Mouse (Mus musculus) lung, adult 2 months (tissue): ENCODE measurements around the gene Rasip1. TPM values are rescaled to one million over a fixed set of nuclear protein-coding genes. Genes with fewer than 3 reads are reported as not detected.

ENCODE experiments used
- DNase-seq: peaks from one replicate; pipeline ENCODE4 v3.0.0; 2022
- H3K4me1 ChIP-seq: fragments of 200-500 bp; 2 replicates; pipeline ENCODE4 v1.6.1; 2011; ENCODE audit warnings: low read length; ENCODE audit not compliant: control insufficient read depth, insufficient read depth
- H3K4me3 ChIP-seq: fragments of 200-500 bp; replicated peaks from 2 replicates; pipeline ENCODE3; 2011; ENCODE audit warnings: low read depth, mild to moderate bottlenecking, control low read depth, low read length; ENCODE audit errors: extremely low read depth
- CTCF ChIP-seq: fragments of 200-500 bp; IDR thresholded peaks from 2 replicates; pipeline ENCODE4 v1.5.1; 2011; ENCODE audit warnings: mild to moderate bottlenecking, low read length, control low read depth; ENCODE audit not compliant: insufficient read depth
- POLR2A ChIP-seq: fragments of 200-500 bp; IDR thresholded peaks from 2 replicates; pipeline ENCODE4 v1.6.1; 2011; ENCODE audit warnings: low read depth, mild to moderate bottlenecking, control low read depth, low read length, borderline replicate concordance; ENCODE audit errors: extremely low read depth
- WGBS: fragments of 180-500 bp; shearing (Covaris S2); methylation state at CpG from one replicate; pipeline ENCODE4 v1.1.7; 2018; 5-methylcytosine and 5-hydroxymethylcytosine counted together
- polyA plus RNA-seq: library from polyadenylated mRNA; depleted of rRNA; stranded (reverse); fragments of >200 nt; gene quantifications from 2 replicates; pipeline ENCODE4 v1.2.3, GENCODE M21; 2012; rRNA removed

Rasip1 gene
- polyA plus RNA-seq, 1 experiment = 139 TPM

- H3K4me3 ChIP-seq = peak overlapping the region; percentile 24
- H3K4me1 ChIP-seq = peaks cover 28% of the 10 kb centered on the region
- peak; percentile 81 for DNase-seq
- 24% methylated on average over 14 of the region's 14 CpGs for WGBS
- TF ChIP-seq POLR2A = peak; percentile 59; the same call in 1 of the 2 replicates
- peak; percentile 99 for TF ChIP-seq CTCF
Measured at GRCm38 (mm10) chr7:45682144-45683126, 55.1 kb downstream of the Rasip1 start.

GRCm38 (mm10) chr7:45683396-45684050, 56.2 kb downstream of the Rasip1 start, which contains the start of gene Ntn5:
Gene Ntn5, plus strand, starts transcription at chr7:45684022.
- Histone ChIP-seq H3K4me1 (peaks cover 28% of the 10 kb centered on the region), H3K4me3 (no peak within 1 kb of the TSS)
- TF ChIP-seq POLR2A (no peak), CTCF (no peak)
- 77% methylated on average over 7 of the region's 7 CpGs for WGBS
- no peak for DNase-seq

GRCm38 (mm10) chr7:45685811-45686210, 58.5 kb downstream of the Rasip1 start:
- Histone ChIP-seq H3K4me1 (peaks cover 17% of the 10 kb centered on the region), H3K4me3 (no peak overlapping the region)
- TF ChIP-seq POLR2A (no peak), CTCF (no peak)
- DNase-seq = no peak
- 58% methylated on average over 10 of the region's 10 CpGs for WGBS

- 43% methylated on average over 3 of the region's 3 CpGs for WGBS
- no peak for TF ChIP-seq CTCF
- TF ChIP-seq POLR2A = no peak
- peaks cover 12% of the 10 kb centered on the region for H3K4me1 ChIP-seq
- no peak overlapping the region for H3K4me3 ChIP-seq
- no peak for DNase-seq
Measured at GRCm38 (mm10) chr7:45686841-45687240, 59.6 kb downstream of the Rasip1 start.

Other genes with a start within 250 kb of the Rasip1 start
- gene Snrnp70, start 231.7 kb upstream of the Rasip1 start, polyA plus RNA-seq = 240 and 319 TPM in 2 replicates
- gene Kcna7, start 221.8 kb upstream of the Rasip1 start, polyA plus RNA-seq = 0.23 and 2.3 TPM in 2 replicates
- 4.6 and 4.8 TPM in 2 replicates for gene Ntf5, start 213.8 kb upstream of the Rasip1 start, polyA plus RNA-seq
- gene Lhb, start 206.7 kb upstream of the Rasip1 start, polyA plus RNA-seq = 26.5 and 33.4 TPM in 2 replicates
- 33.0 and 39.4 TPM in 2 replicates for gene Gys1, start 192.6 kb upstream of the Rasip1 start, polyA plus RNA-seq
- 61.1 and 61.7 TPM in 2 replicates for gene Ruvbl2, start 189.4 kb upstream of the Rasip1 start, polyA plus RNA-seq
- gene Ftl1, start 167.6 kb upstream of the Rasip1 start, polyA plus RNA-seq = 2,878 and 3,367 TPM in 2 replicates
- gene Bax, start 160.6 kb upstream of the Rasip1 start, polyA plus RNA-seq = 117 and 128 TPM in 2 replicates
- 0.11 and 0.17 TPM in 2 replicates for gene Tulp2, start 145.6 kb upstream of the Rasip1 start, polyA plus RNA-seq
- not detected in 2 replicates for gene Gm45808, start 140.7 kb upstream of the Rasip1 start, polyA plus RNA-seq
- 4.4 and 5.4 TPM in 2 replicates for gene Dhdh, start 138.7 kb upstream of the Rasip1 start, polyA plus RNA-seq
- 420 and 430 TPM in 2 replicates for gene Nucb1, start 117.1 kb upstream of the Rasip1 start, polyA plus RNA-seq
- 58.6 and 73.7 TPM in 2 replicates for gene Ppp1r15a, start 101.2 kb upstream of the Rasip1 start, polyA plus RNA-seq
- 11.8 and 13.1 TPM in 2 replicates for gene Plekha4, start 101.2 kb upstream of the Rasip1 start, polyA plus RNA-seq
- 2.1 and 3.0 TPM in 2 replicates for gene Hsd17b14, start 72.6 kb upstream of the Rasip1 start, polyA plus RNA-seq
- 44.2 TPM in 2 replicates for gene Bcat2, start 57.3 kb upstream of the Rasip1 start, polyA plus RNA-seq
- not detected in 2 replicates for gene Fgf21, start 12.0 kb upstream of the Rasip1 start, polyA plus RNA-seq
- 0.78 TPM in 1 of 2 replicates, not detected in the other for gene Fut1, start 10.2 kb upstream of the Rasip1 start, polyA plus RNA-seq
- 1.7 and 2.0 TPM in 2 replicates for gene Izumo1, start 5.7 kb upstream of the Rasip1 start, polyA plus RNA-seq
- gene Mamstr, start 12.5 kb downstream of the Rasip1 start, polyA plus RNA-seq = 8.6 and 13.2 TPM in 2 replicates
- 1.0 and 4.1 TPM in 2 replicates for gene Fut2, start 38.9 kb downstream of the Rasip1 start, polyA plus RNA-seq
- gene Ntn5, start 56.5 kb downstream of the Rasip1 start, polyA plus RNA-seq = 5.5 and 7.7 TPM in 2 replicates
- gene Sec1, start 66.9 kb downstream of the Rasip1 start, polyA plus RNA-seq = 3.7 and 4.5 TPM in 2 replicates
- gene Car11, start 72.4 kb downstream of the Rasip1 start, polyA plus RNA-seq = 5.1 and 6.2 TPM in 2 replicates
- gene Dbp, start 77.6 kb downstream of the Rasip1 start, polyA plus RNA-seq = 43.1 and 133 TPM in 2 replicates
- 1,119 and 1,194 TPM in 2 replicates for gene Rpl18, start 88.0 kb downstream of the Rasip1 start, polyA plus RNA-seq
- 59.7 and 62.4 TPM in 2 replicates for gene Sphk2, start 90.5 kb downstream of the Rasip1 start, polyA plus RNA-seq
- 12.2 and 15.0 TPM in 2 replicates for gene Fam83e, start 93.7 kb downstream of the Rasip1 start, polyA plus RNA-seq
- gene Spaca4, start 98.3 kb downstream of the Rasip1 start, polyA plus RNA-seq = not detected in 2 replicates
- gene Lmtk3, start 156.2 kb downstream of the Rasip1 start, polyA plus RNA-seq = 0.70 and 1.5 TPM in 2 replicates
- 5.5 and 19.3 TPM in 2 replicates for gene Sult2b1, start 157.2 kb downstream of the Rasip1 start, polyA plus RNA-seq
- gene Cyth2, start 187.1 kb downstream of the Rasip1 start, polyA plus RNA-seq = 42.6 and 57.7 TPM in 2 replicates
- 0.43 and 0.49 TPM in 2 replicates for gene Kcnj14, start 197.3 kb downstream of the Rasip1 start, polyA plus RNA-seq
- gene Grwd1, start 203.5 kb downstream of the Rasip1 start, polyA plus RNA-seq = 7.9 and 11.8 TPM in 2 replicates
- gene Kdelr1, start 245.3 kb downstream of the Rasip1 start, polyA plus RNA-seq = 178 and 208 TPM in 2 replicates